Mouse (Mus musculus) heart, postnatal 0 days (tissue): ENCODE measurements at regions not wholly inside any gene's neighbourhood (a gene's known extent, or its start where the extent isn't known, plus 50 kb on each side); places are given as distances from the start of the nearest gene placed in this dataset.

Experiments
- CTCF ChIP-seq: IDR thresholded peaks from 2 replicates; pipeline ENCODE4 v1.5.1; 2016; ENCODE audit warnings: antibody characterized with exemption, control low read depth, low read depth
- EP300 ChIP-seq: IDR thresholded peaks from 2 replicates; pipeline ENCODE4 v1.6.1; 2016; ENCODE audit warnings: antibody characterized with exemption, low read depth

DNA sequence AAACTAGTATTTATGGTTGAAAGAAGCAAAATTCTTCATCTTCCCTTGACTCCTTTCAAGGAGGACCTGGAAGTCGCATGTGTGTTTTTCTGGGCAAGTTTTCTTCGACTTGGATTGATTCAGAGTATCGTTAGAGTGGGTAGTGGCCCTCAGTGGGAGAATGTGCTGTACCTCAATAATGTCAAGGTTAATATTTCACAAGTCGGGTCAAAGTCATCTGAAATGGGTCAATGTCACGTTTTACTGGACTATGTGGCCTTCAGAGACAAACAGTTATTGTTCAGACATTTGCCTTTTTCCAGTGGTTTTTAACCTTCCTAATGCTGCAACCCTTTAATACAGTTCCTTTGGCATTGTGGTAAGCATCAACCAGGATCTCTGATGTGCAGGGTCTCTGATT, 102.8 kb upstream of the Abca1 start:
- TF ChIP-seq CTCF (no peak), EP300 (no peak)
